Mouse (Mus musculus): ENCODE results near the gene Prkab2.

GRCm38 (mm10) chr3:97691443-97692017 is 33.5 kb downstream of the Prkab2 start:
- TF ChIP-seq CTCF (IDR thresholded peaks at IDR 0.05 in 2 of 3, conservative IDR thresholded peaks at IDR 0.05 in 1 of 3; ENCODE audit: control insufficient read depth in 1 of 3, insufficient read depth in 1 of 3, low read depth in 2 of 3, low read length in 3 of 3, poor library complexity in 1 of 3, severe bottlenecking in 1 of 3) (no peak), MAZ (IDR thresholded peaks at IDR 0.05; ENCODE audit: low read depth, low read length) (no peak), NELFE (IDR thresholded peaks at IDR 0.05; ENCODE audit: low read depth, low read length) (no peak), POLR2AphosphoS2 (IDR thresholded peaks at IDR 0.05; ENCODE audit: low read length) (no peak), MXI1 (IDR thresholded peaks at IDR 0.05; ENCODE audit: low read depth, low read length) (no peak), POLR2A (IDR thresholded peaks at IDR 0.05; ENCODE audit: control insufficient read depth in 1 of 2, insufficient read depth in 1 of 2, low read depth in 1 of 2, low read length in 2 of 2, poor library complexity in 1 of 2) (no peak)

All from MEL (cell line).